Mouse (Mus musculus): ENCODE results near the gene Ccnyl1.

The Ccnyl1 gene

GRCm38 (mm10) chr1:64738180-64738555 lies 47.9 kb downstream of the Ccnyl1 start:
- DNase-seq (ENCODE audit: low read depth, low spot score), result no peak

GRCm38 (mm10) chr1:64738661-64739082 lies 48.4 kb downstream of the Ccnyl1 start:
- DNase-seq (ENCODE audit: low read depth, low spot score), result peak; percentile 52

DNA sequence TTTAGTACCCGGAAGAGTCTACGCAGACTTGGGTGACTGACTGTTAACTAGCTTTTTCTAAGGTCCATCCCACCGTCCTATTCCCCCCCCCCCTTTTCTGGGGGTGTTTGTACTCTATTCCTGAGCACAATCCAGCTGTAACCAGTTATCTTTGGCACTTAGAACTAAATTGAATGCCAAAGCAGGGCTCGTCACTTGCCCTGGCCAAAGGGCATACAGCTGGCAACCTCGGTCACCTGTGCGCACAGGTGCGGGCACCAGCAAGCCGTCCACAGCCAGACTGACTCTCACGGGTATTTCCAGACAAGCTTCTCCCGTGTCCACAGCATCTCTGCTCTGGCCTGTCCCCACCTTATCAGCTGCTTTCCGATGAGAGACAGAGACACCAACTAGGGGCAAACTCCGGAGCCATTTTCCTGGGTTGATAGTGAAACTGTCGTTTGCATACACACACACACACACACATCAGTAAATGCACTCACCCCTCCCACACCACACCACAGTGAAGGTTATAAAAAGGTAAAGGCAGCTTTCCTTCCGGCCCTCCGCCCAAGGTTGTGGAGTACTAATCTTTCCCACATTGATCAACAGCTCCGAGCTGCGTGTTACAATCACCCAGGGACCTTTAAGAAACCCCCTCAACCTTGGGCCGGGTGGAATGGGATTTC lies 52.6 kb downstream of the Ccnyl1 start:
- DNase-seq (ENCODE audit: low read depth, low spot score), result no peak

DNA sequence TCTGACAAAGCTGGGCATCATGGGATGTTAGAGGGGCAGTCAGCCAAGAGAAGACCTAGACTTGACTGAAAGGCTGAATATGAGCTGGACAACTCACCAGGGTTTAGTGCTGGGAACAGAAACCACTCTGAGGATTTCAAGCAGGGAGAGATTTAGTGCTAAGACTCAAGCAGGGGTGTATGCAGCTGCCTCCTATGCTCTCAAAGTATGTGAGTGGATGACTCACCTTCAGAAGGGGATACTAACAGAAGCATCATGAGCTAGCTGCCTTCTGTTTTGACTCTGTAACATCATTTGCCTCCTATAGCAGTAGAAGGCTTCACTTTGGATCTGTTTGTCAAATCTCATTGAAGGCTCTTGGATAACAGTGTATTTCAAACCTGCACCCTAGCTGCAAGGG lies 54.4 kb downstream of the Ccnyl1 start:
- no peak for DNase-seq (ENCODE audit: low read depth, low spot score)

GRCm38 (mm10) chr1:64753109-64753508 lies 62.9 kb downstream of the Ccnyl1 start:
- no peak for DNase-seq (ENCODE audit: low read depth, low spot score)

DNA sequence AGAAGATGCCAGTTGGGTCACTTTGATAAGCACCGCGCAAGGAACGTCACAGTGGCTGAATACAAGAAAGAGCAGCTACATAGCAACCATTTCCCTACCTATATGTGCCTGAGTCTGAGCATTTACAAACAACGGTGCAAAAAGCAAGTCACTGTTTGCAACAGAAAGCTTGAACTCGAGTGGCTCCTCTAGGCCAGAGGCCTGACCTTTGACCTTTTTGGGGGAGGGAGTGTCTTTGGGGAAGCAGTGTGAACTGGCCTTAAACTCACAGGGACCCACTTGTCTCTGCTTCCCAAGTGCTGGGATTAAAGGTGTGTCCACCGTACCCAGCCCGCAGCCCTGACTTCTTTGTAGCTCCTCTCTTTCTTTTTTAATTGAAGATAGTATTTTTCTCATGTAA lies 63.4 kb downstream of the Ccnyl1 start:
- no peak for DNase-seq (ENCODE audit: low read depth, low spot score)

- no peak for DNase-seq (ENCODE audit: low read depth, low spot score)
Observed at GRCm38 (mm10) chr1:64754658-64755057, 64.4 kb downstream of the Ccnyl1 start.

- no peak for DNase-seq (ENCODE audit: low read depth, low spot score)
Observed at GRCm38 (mm10) chr1:64755971-64756639, 65.8 kb downstream of the Ccnyl1 start.

DNA sequence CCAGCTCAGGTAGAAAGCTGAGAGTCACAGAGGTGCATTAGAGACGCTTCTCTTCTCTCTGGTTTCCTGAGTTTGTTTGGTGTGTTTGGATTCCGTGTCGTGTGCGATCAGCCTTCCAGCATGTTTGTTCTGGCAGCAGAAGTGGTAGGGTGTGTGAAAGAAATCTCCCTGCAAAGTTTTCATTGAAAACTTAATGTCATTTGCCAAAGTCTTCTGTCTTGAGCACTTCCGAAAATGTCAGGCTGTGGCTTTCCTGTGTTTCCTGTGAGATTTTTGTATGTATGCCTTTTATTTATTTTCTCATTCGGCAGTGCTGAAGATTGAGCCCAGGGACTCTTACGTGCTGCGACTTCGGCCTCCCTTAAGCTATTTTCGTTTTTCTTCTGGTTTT lies 66.4 kb downstream of the Ccnyl1 start:
- no peak for DNase-seq (ENCODE audit: low read depth, low spot score)

- no peak for DNase-seq (ENCODE audit: low read depth, low spot score)
Observed at GRCm38 (mm10) chr1:64757254-64757653, 67.0 kb downstream of the Ccnyl1 start.

GRCm38 (mm10) chr1:64757766-64758165 lies 67.5 kb downstream of the Ccnyl1 start:
- no peak for DNase-seq (ENCODE audit: low read depth, low spot score)

GRCm38 (mm10) chr1:64761646-64762045 lies 71.4 kb downstream of the Ccnyl1 start:
- DNase-seq (ENCODE audit: low read depth, low spot score), result no peak

DNA sequence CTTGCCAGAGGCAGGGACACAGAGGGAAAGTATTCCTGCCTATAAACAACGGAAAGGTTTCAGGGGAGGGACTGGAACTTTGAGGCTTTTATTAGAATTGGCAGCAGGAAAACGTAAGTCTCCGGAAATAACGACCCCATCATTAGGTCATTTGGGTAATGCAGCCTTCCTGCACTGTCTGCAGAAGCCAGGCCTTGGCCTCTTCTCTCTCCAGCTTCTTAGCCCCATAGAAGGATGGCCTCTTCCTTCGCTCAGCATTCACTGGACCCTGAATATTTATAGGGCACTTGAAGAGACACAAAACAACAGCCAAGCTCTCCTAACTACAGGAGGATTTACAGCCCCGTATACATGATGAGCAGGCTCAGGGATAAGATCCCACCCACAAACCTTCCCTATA lies 79.9 kb downstream of the Ccnyl1 start:
- no peak for DNase-seq (ENCODE audit: low read depth, low spot score)

DNA sequence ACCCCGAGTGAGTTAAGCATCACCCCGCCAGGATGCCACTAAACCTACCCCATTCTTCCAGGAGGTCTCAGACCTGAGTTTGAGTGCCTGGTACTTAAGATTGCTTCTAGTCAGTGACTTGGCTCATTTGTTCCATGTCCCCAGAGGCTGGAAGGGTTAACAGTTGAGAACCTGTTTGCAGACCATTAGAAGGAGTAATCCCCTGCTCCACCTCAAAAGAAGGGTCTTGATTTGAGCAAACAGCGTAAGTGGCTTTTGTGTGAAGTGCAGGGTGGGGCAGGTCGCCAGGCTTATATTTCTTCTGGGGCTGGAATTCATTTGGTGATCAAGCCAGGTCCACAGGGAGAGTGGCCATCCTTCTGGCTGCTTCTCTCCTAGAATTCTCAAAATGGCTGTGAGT lies 83.0 kb downstream of the Ccnyl1 start:
- no peak for DNase-seq (ENCODE audit: low read depth, low spot score)
